Mouse (Mus musculus) embryonic fibroblast, embryonic 13.5 days (primary cell): ENCODE data around the gene Akt3.

ENCODE experiments used
- CTCF ChIP-seq: IDR thresholded peaks from 2 replicates; pipeline ENCODE4 v1.5.1; 2011; ENCODE audit warnings: mild to moderate bottlenecking, control low read depth, low read length, moderate library complexity, borderline replicate concordance; ENCODE audit not compliant: insufficient read depth
- POLR2A ChIP-seq: IDR thresholded peaks from 2 replicates; pipeline ENCODE4 v1.6.1; 2011; ENCODE audit warnings: low read depth, mild to moderate bottlenecking, control low read depth, low read length, moderate library complexity

- TF ChIP-seq CTCF = no peak
- TF ChIP-seq POLR2A = no peak
Measured at GRCm38 (mm10) chr1:176999011-176999410, 259.0 kb downstream of the Akt3 start.
